Mouse (Mus musculus) layer of hippocampus, adult 9-10 months (tissue): ENCODE measurements around the gene Pms2.

Source experiments
- DNase-seq: peaks from one replicate; pipeline ENCODE4 v3.0.0; 2022; ENCODE audit warnings: low spot score

The Pms2 gene

GRCm38 (mm10) chr5:143909417-143910400 is at the start of gene Pms2, which contains the start of gene Aimp2:
Gene Pms2, plus strand, starts transcription at chr5:143909964.
Gene Aimp2, minus strand, starts transcription at chr5:143909847.
- peak; percentile 98 for DNase-seq

DNA sequence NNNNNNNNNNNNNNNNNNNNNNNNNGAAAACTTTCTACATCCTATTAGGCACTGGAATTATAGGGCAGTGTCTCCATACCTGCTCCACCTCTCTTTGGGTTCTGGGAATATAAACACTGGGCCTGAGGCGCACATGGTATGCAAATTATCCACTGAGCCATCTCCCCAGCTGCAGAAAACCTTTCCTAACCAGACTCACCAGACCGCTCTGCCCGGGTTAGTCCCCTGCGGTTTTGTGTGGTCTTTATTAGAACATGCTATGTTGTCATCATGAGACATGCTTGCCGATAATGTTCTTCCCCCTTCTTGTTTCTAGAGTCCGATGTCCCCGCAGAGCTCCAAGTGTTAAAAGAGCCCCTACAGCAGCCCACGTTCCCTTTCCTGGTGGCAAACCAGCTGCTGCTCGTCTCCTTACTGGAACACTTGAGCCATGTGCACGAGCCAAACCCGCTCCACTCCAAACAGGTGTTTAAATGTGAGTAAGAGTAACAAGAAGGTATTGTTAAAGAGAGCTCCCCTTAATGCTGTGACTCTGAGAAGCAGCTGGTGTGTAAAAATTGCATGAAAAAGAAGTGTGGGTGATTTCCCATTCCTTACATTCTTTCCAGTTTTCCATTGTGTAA is 38.1 kb upstream of the Pms2 start:
- DNase-seq, result no peak

- DNase-seq, result no peak
Observed at GRCm38 (mm10) chr5:143874571-143874970, 35.2 kb upstream of the Pms2 start.

- DNase-seq, result no peak
Observed at GRCm38 (mm10) chr5:143885274-143885673, 24.5 kb upstream of the Pms2 start.

GRCm38 (mm10) chr5:143890741-143891140 is 19.0 kb upstream of the Pms2 start:
- no peak for DNase-seq

DNA sequence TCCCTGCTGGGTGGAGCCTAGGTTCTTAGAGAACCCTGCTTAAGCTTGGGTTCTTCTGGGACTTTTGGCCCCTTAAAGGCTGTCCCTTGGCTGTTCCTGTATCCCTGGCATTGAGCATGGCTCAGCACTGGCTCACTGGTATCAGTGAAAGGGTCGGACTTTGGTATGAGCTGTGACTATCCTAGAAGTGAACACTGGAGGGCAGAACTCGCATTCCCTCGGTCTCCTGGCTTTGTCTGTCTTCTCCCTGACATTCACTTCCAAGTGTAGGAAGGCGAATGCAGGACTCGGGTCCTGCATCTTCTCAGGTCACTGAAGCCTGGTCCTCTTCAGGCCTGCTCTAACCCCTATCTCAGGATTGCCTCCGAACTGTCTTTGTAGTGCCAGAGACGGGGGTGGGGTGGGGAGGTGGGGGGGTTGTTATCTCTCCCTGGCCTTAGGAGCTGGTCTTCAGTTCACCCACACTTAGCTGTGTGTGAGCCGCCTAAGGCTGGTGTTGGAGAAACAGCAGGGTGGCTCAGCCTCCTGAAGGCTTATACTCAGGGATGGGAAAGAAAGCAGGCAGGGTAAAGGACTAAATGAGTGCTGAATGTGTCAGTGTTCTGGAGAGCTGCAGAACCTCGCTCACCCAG is 17.4 kb upstream of the Pms2 start:
- DNase-seq, result no peak

DNA sequence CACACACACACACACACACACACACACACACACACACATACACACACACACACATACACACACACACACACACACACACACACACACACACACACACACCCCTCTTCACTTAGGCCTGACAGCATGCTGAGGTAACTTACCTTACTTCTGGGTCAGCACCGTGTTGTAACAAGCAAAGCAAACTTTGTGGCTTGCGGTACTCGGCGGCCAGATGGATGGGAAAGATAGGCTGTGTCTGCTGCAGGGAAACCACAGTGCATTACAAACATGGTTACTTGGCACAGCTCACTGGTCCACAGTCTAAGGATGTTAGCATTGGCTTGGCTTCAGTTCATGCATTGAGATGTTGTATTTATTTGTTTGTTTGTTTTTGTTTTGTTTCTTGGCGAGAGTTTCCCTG is 16.4 kb upstream of the Pms2 start:
- DNase-seq, result no peak

- no peak for DNase-seq
Observed at GRCm38 (mm10) chr5:143897635-143898330, 12.0 kb upstream of the Pms2 start, which contains the start of gene Ankrd61. Gene Ankrd61, minus strand, starts transcription at chr5:143897685.

DNA sequence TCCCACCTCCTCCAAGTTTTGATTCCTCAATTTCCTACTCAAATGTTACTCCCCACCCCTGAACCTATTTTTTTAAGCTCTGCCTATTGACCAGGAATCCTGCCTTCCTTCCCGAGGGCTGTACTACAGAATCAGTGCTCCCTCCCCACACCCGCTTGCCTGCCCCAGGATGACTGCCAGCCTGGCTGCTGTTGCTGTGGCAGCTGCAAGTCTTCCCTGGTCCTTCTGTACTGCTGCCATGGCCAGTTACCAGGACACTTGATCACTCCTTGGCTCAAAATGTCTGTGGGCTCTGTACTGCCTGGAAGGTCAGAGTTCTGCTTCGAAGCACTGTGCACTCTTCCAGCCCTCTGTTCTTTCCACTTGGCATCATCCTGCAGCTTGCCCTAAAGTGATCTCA is 7.7 kb upstream of the Pms2 start:
- no peak for DNase-seq

- DNase-seq, result no peak
Observed at GRCm38 (mm10) chr5:143903813-143904212, 6.0 kb upstream of the Pms2 start.

GRCm38 (mm10) chr5:143906429-143906828 is 3.3 kb upstream of the Pms2 start:
- no peak for DNase-seq

DNA sequence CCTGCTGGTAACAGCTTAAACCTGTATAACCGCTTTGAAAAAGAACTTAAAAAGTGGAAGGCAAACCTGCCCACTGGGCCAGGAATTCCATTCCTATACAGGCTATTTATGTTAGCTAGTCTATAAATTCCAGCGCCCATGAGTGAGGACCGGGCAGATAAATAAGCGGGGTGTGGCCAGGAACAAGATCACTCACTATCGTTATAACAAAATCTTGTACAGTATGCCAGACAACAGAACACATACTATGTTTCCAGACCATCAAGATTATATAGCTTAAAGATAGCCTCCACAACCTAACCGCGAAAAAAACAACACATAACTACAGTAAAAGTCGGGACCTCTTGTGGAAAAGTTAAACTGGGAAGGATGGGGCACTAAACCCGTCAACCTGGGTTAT is 838 bp upstream of the Pms2 start:
- DNase-seq, result no peak

DNA sequence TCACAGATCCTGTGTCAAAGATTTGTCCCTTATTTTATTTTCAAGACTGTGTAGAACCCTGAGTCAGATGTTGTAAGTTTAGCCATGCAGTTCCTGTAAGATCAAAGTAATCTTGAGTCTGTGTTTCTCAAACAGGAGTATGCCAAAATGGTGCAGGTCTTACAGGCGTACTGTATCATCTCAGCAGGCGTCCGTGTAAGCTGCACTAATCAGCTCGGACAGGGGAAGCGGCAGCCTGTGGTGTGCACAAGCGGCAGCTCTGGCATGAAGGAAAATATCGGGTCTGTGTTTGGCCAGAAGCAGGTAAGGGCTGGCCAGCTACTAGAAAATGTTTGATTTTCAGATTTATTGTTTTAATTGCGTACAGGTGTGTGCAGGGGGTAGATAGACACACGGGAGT is 6.5 kb downstream of the Pms2 start:
- DNase-seq, result no peak

DNA sequence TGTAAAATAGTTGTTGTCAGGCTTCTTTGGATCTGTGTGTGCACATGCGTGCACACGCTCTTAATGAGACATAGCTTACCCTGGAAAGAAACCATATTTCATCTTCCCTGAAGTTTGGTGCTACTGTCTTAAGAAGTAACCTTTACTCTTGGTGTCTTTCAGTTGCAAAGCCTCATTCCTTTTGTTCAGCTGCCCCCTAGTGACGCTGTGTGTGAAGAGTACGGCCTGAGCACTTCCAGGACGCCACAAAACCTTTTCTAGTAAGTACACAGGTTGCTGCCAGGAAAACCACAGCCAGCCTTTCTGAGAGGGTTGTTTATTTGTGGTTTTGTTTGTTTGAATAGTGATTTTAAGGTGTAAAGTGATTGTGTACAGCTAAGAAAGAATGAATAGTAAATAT is 7.7 kb downstream of the Pms2 start:
- no peak for DNase-seq

- DNase-seq, result no peak
Observed at GRCm38 (mm10) chr5:143918120-143918519, 8.4 kb downstream of the Pms2 start.

DNA sequence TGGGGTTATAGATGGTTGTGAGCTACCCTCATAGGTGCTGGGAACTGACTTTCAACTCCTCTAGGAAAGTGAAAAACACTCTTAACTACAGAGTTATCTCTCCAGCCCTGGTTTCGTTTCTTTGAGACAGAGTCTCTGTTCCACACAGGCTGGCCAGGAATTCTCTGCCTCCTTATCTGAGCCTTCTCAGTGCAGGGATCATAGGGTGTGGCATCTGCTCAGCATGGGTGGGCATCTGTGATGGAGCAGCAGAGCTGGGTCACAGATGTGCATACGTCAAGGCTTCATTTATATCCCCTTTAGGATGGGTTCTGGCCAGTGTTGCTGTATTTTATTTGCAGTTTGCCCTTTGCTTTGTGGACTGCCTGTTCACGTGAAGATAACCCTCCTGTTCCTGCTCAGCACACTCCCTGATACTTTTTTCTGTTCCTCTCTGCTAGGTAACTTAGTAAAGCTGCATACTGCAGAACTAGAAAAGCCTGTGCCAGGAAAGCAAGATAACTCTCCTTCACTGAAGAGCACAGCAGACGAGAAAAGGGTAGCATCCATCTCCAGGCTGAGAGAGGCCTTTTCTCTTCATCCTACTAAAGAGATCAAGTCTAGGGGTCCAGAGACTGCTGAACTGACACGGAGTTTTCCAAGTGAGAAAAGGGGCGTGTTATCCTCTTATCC is 15.2 kb downstream of the Pms2 start:
- DNase-seq, result no peak

DNA sequence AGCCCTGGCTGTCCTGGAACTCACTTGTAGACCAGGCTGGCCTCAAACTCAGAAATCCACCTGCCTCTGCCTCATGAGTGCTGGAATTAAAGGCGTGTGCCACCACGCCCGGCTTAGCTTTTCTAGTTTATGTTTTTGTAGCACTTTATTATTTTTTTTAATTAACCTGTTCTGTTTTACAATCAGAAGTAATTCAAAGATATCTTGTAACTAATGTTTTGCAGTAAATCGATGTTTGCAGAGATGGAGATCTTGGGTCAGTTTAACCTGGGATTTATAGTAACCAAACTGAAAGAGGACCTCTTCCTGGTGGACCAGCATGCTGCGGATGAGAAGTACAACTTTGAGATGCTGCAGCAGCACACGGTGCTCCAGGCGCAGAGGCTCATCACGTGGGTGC is 18.1 kb downstream of the Pms2 start, which contains the start of gene Gm42421:
Gene Gm42421 (plus strand): TSS at position 301 of the 400 bp plus-strand sequence.
- no peak for DNase-seq

GRCm38 (mm10) chr5:143929291-143929690 is 19.5 kb downstream of the Pms2 start:
- no peak for DNase-seq

- DNase-seq, result no peak
Observed at GRCm38 (mm10) chr5:143930656-143931055, 20.9 kb downstream of the Pms2 start.

GRCm38 (mm10) chr5:143931863-143932580 is 22.3 kb downstream of the Pms2 start:
- DNase-seq, result no peak

- DNase-seq, result no peak
Observed at GRCm38 (mm10) chr5:143932831-143933230, 23.1 kb downstream of the Pms2 start, which contains the start of gene Rsph10b. Gene Rsph10b, plus strand, starts transcription at chr5:143933035.
